Comparison of ENCODE assay signal across 11 mouse cellular contexts in genomic region chr15:79359954-79360353, GRCm38 (mm10). TPM values are rescaled to one million over a fixed set of nuclear protein-coding genes. Genes with fewer than 3 reads are reported as not detected.
A peak's percentile ranks its signal among the peaks of the same experiment; 100 is the strongest.
DNase-seq lines count a peak whose midpoint lies in the region; ATAC-seq lines count a peak whose summit lies in the region.
"Had no signal": no experiment of that assay in that cellular context is flagged by ENCODE, and none has a peak within 500 bp of the region (broad histone marks: within the 10 kb centered on the region; RNA-seq: fewer than 3 reads in every experiment).

No protein-coding gene starts in this region.

- H3K27me3 ChIP-seq in limb, embryonic 12.5 days, result peaks cover 17% of the 10 kb centered on the region
- H3K27me3 ChIP-seq in limb, embryonic 10.5 days (ENCODE audit: low read depth, poor library complexity, severe bottlenecking), result peaks cover 18% of the 10 kb centered on the region
- peaks cover 15% of the 10 kb centered on the region for H3K27me3 ChIP-seq in embryonic facial prominence, embryonic 13.5 days
- no peaks in the 10 kb centered on the region for H3K27me3 ChIP-seq in kidney, embryonic 16.5 days (ENCODE audit: insufficient read depth, low read length)
- H3K27me3 ChIP-seq: embryonic facial prominence, embryonic 15.5 days had no signal

- no peak overlapping the region for H3K4me3 ChIP-seq in limb, embryonic 12.5 days (replicated peaks)
- H3K4me3 ChIP-seq in limb, embryonic 10.5 days, result no peak overlapping the region
- no peak overlapping the region for H3K4me3 ChIP-seq in embryonic facial prominence, embryonic 13.5 days
- no peak overlapping the region for H3K4me3 ChIP-seq in kidney, embryonic 16.5 days (ENCODE audit: low read length)
- H3K4me3 ChIP-seq: embryonic facial prominence, embryonic 15.5 days; hindbrain, embryonic 15.5 days; neural tube, embryonic 12.5 days had no signal

- 27% methylated on average over 6 of the region's 6 CpGs for WGBS in limb, embryonic 12.5 days
- 44% methylated on average over 6 of the region's 6 CpGs for WGBS in limb, embryonic 10.5 days
- WGBS in embryonic facial prominence, embryonic 13.5 days, result 22% methylated on average over 6 of the region's 6 CpGs
- WGBS in kidney, embryonic 16.5 days, result 14% methylated on average over 6 of the region's 6 CpGs

- no peak for DNase-seq in limb, embryonic 10.5 days (ENCODE audit: low spot score)
- peak; percentile 62 to 72 for DNase-seq in lung, postnatal 4 days
- DNase-seq in right cerebral cortex, adult 18-20 months, result no peak
- DNase-seq in neural tube, embryonic 10.5 days (ENCODE audit: extremely low spot score, low spot score), result no peak

- peak overlapping the region; percentile 37 for H3K27ac ChIP-seq in limb, embryonic 12.5 days
- H3K27ac ChIP-seq in limb, embryonic 10.5 days, result no peak overlapping the region; the same call in 1 of the 2 replicates
- peak overlapping the region; percentile 57 for H3K27ac ChIP-seq in embryonic facial prominence, embryonic 13.5 days
- H3K27ac ChIP-seq in kidney, embryonic 16.5 days (ENCODE audit: low read length), result peak overlapping the region; percentile 67
- H3K27ac ChIP-seq: embryonic facial prominence, embryonic 15.5 days; hindbrain, embryonic 15.5 days; liver, embryonic 14.5 days; neural tube, embryonic 12.5 days had no signal

- H3K36me3 ChIP-seq in limb, embryonic 12.5 days, result peaks cover 44% of the 10 kb centered on the region
- H3K36me3 ChIP-seq in limb, embryonic 10.5 days, result peaks cover 45% of the 10 kb centered on the region
- peaks cover 42% of the 10 kb centered on the region for H3K36me3 ChIP-seq in embryonic facial prominence, embryonic 13.5 days
- H3K36me3 ChIP-seq in kidney, embryonic 16.5 days (ENCODE audit: insufficient read depth, low read length), result peaks cover 28% of the 10 kb centered on the region

- H3K4me2 ChIP-seq in limb, embryonic 12.5 days, result no peak overlapping the region
- H3K4me2 ChIP-seq in embryonic facial prominence, embryonic 13.5 days, result 0 out of 2 replicates have a peak overlapping the region, but pooled peaks have one; percentile 14
- no peak overlapping the region for H3K4me2 ChIP-seq in kidney, embryonic 16.5 days (replicated peaks; ENCODE audit: low read depth, low read length)
- H3K4me2 ChIP-seq: embryonic facial prominence, embryonic 15.5 days; hindbrain, embryonic 15.5 days; neural tube, embryonic 12.5 days had no signal

- peaks cover 42% of the 10 kb centered on the region for H3K4me1 ChIP-seq in limb, embryonic 12.5 days (replicated peaks)
- peaks cover 43% of the 10 kb centered on the region for H3K4me1 ChIP-seq in limb, embryonic 10.5 days
- H3K4me1 ChIP-seq in embryonic facial prominence, embryonic 13.5 days, result peaks cover 52% of the 10 kb centered on the region
- H3K4me1 ChIP-seq in kidney, embryonic 16.5 days (ENCODE audit: insufficient read depth, low read length), result peaks cover 56% of the 10 kb centered on the region

- H3K9me3 ChIP-seq in limb, embryonic 12.5 days, result no peaks in the 10 kb centered on the region
- no peaks in the 10 kb centered on the region for H3K9me3 ChIP-seq in limb, embryonic 10.5 days (replicated peaks)
- H3K9me3 ChIP-seq in embryonic facial prominence, embryonic 13.5 days, result no peaks in the 10 kb centered on the region
- no peaks in the 10 kb centered on the region for H3K9me3 ChIP-seq in kidney, embryonic 16.5 days (ENCODE audit: low read length)
- H3K9me3 ChIP-seq: embryonic facial prominence, embryonic 15.5 days; hindbrain, embryonic 15.5 days; neural tube, embryonic 12.5 days had no signal

- no peak overlapping the region for H3K9ac ChIP-seq in limb, embryonic 12.5 days (replicated peaks)
- H3K9ac ChIP-seq in embryonic facial prominence, embryonic 13.5 days, result peak overlapping the region; percentile 1; the same call in 1 of the 2 replicates
- H3K9ac ChIP-seq in kidney, embryonic 16.5 days (replicated peaks; ENCODE audit: low read length), result no peak overlapping the region; the same call in 1 of the 2 replicates
- H3K9ac ChIP-seq: embryonic facial prominence, embryonic 15.5 days; hindbrain, embryonic 15.5 days; liver, embryonic 14.5 days; neural tube, embryonic 12.5 days had no signal

- no peak for ATAC-seq in limb, embryonic 12.5 days (ENCODE audit: insufficient number of reproducible peaks, insufficient read depth, low FRiP score, low TSS enrichment, low read depth)
- 0 out of 2 replicates have a peak, but pooled peaks have one; percentile 33 for ATAC-seq in embryonic facial prominence, embryonic 13.5 days (ENCODE audit: insufficient number of reproducible peaks, insufficient read depth, low FRiP score, low TSS enrichment, low read depth)
- peak; percentile 41 for ATAC-seq in kidney, embryonic 16.5 days (ENCODE audit: low FRiP score, low TSS enrichment)

RNA-seq across cellular contexts. Expression of gene Maff, which starts 13.5 kb away (rescaled TPM):
- polyA plus RNA-seq in limb, embryonic 12.5 days (2016; fragmentation: Nextera tagmentation; extraction: Ambion mirVana), result 1.5 and 2.0 TPM in 2 replicates
- polyA plus RNA-seq in limb, embryonic 10.5 days (2016; fragmentation: Nextera tagmentation; extraction: Ambion mirVana), result 1.2 and 1.5 TPM in 2 replicates
- 1.8 and 2.8 TPM in 2 replicates for polyA plus RNA-seq in embryonic facial prominence, embryonic 13.5 days (2015; fragmentation: Nextera tagmentation; extraction: Ambion mirVana)
- 3.7 and 4.0 TPM in 2 replicates for polyA plus RNA-seq in kidney, embryonic 16.5 days (2015; fragmentation: Nextera tagmentation; extraction: Ambion mirVana)

RNA-seq across cellular contexts. Expression of gene Pla2g6, which starts 31.8 kb away (rescaled TPM):
- 11.0 and 11.9 TPM in 2 replicates for polyA plus RNA-seq in limb, embryonic 12.5 days (2016; fragmentation: Nextera tagmentation; extraction: Ambion mirVana)
- polyA plus RNA-seq in limb, embryonic 10.5 days (2016; fragmentation: Nextera tagmentation; extraction: Ambion mirVana), result 17.0 and 18.2 TPM in 2 replicates
- polyA plus RNA-seq in embryonic facial prominence, embryonic 13.5 days (2015; fragmentation: Nextera tagmentation; extraction: Ambion mirVana), result 11.6 TPM in 2 replicates
- polyA plus RNA-seq in kidney, embryonic 16.5 days (2015; fragmentation: Nextera tagmentation; extraction: Ambion mirVana), result 18.3 and 21.1 TPM in 2 replicates

RNA-seq across cellular contexts. Expression of gene Tmem184b, which starts 43.4 kb away (rescaled TPM):
- 54.7 and 63.8 TPM in 2 replicates for polyA plus RNA-seq in limb, embryonic 12.5 days (2016; fragmentation: Nextera tagmentation; extraction: Ambion mirVana)
- 63.5 and 74.8 TPM in 2 replicates for polyA plus RNA-seq in limb, embryonic 10.5 days (2016; fragmentation: Nextera tagmentation; extraction: Ambion mirVana)
- 67.1 and 72.0 TPM in 2 replicates for polyA plus RNA-seq in embryonic facial prominence, embryonic 13.5 days (2015; fragmentation: Nextera tagmentation; extraction: Ambion mirVana)
- polyA plus RNA-seq in kidney, embryonic 16.5 days (2015; fragmentation: Nextera tagmentation; extraction: Ambion mirVana), result 75.0 and 80.5 TPM in 2 replicates

Comparison
In these comparisons a context has a peak if more than half of its experiments do, and no peak if none do; other contexts are left out.
1. DNase-seq: peak in lung, postnatal 4 days (2 of 2); none in limb, embryonic 10.5 days (single experiment), right cerebral cortex, adult 18-20 months (single experiment) and neural tube, embryonic 10.5 days (single experiment).